Mouse (Mus musculus): ENCODE data around the gene Gm13124.
"Not testable (repeated sequence)": the region's sequence is repeated elsewhere in the genome, so short reads cannot be mapped to it uniquely, and the experiment has no call there.

Gene Gm13124

GRCm38 (mm10) chr4:144565034-144565433 lies at the start of gene Gm13124:
Gene Gm13124, minus strand, starts transcription at chr4:144565134.
- DNase-seq (ENCODE audit: low spot score in 2 of 2) = no peak

GRCm38 (mm10) chr4:144614586-144614985 lies 49.7 kb upstream of the Gm13124 start:
- DNase-seq (ENCODE audit: low spot score in 2 of 2) = no peak

- DNase-seq (ENCODE audit: low spot score in 2 of 2) = no peak
Measured at GRCm38 (mm10) chr4:144613407-144613806, 48.5 kb upstream of the Gm13124 start, which contains the start of gene Aadacl4. Gene Aadacl4, plus strand, starts transcription at chr4:144613707.

- no peak for DNase-seq (ENCODE audit: low spot score in 2 of 2)
Measured at GRCm38 (mm10) chr4:144592790-144593189, 27.9 kb upstream of the Gm13124 start.

- not testable (repeated sequence) for DNase-seq (ENCODE audit: low spot score in 2 of 2)
Measured at GRCm38 (mm10) chr4:144586207-144586606, 21.3 kb upstream of the Gm13124 start.

- DNase-seq (ENCODE audit: low spot score in 2 of 2) = no peak
Measured at GRCm38 (mm10) chr4:144567752-144568151, 2.8 kb upstream of the Gm13124 start.

- DNase-seq (ENCODE audit: low spot score in 2 of 2) = no peak
Measured at GRCm38 (mm10) chr4:144561205-144561604, 3.7 kb downstream of the Gm13124 start.

- DNase-seq (ENCODE audit: low spot score in 2 of 2) = no peak
Measured at GRCm38 (mm10) chr4:144559792-144560191, 5.1 kb downstream of the Gm13124 start.

GRCm38 (mm10) chr4:144551156-144551555 lies 13.8 kb downstream of the Gm13124 start:
- no peak for DNase-seq (ENCODE audit: low spot score in 2 of 2)

- not testable (repeated sequence) for DNase-seq (ENCODE audit: low spot score in 2 of 2)
Measured at GRCm38 (mm10) chr4:144545339-144545738, 19.6 kb downstream of the Gm13124 start.

GRCm38 (mm10) chr4:144544689-144545088 lies 20.2 kb downstream of the Gm13124 start:
- DNase-seq (ENCODE audit: low spot score in 2 of 2) = no peak

GRCm38 (mm10) chr4:144519522-144519921 lies 45.4 kb downstream of the Gm13124 start, which contains the start of gene 9430007A20Rik:
Gene 9430007A20Rik, plus strand, starts transcription at chr4:144519822.
- no peak for DNase-seq (ENCODE audit: low spot score in 2 of 2)

- no peak for DNase-seq (ENCODE audit: low spot score in 2 of 2)
Measured at GRCm38 (mm10) chr4:144506518-144506917, 58.4 kb downstream of the Gm13124 start.
